Mouse (Mus musculus) intestine, embryonic 16.5 days (tissue): ENCODE measurements around the gene Krt18. TPM values are rescaled to one million over a fixed set of nuclear protein-coding genes. Genes with fewer than 3 reads are reported as not detected.

Experiments used
- ATAC-seq: fragments of 200-750 bp; cut with Nextera tagmentation; 2 replicates; pipeline ENCODE4 v1.8.0; 2017; ENCODE audit warnings: moderate TSS enrichment, moderate library complexity
- H3K27ac ChIP-seq: fragments of 300-500 bp; sonication (generic); 2 replicates; pipeline ENCODE4 v1.5.1; 2014; ENCODE audit warnings: mild to moderate bottlenecking, low read length
- H3K27me3 ChIP-seq: fragments of 300-500 bp; sonication (generic); replicated peaks from 2 replicates; pipeline ENCODE4 v1.6.1; 2014; ENCODE audit warnings: low read length, control low read depth, mixed read lengths; ENCODE audit not compliant: control insufficient read depth, insufficient read depth
- H3K36me3 ChIP-seq: fragments of 300-500 bp; sonication (generic); 2 replicates; pipeline ENCODE4 v1.6.1; 2014; ENCODE audit warnings: low read length, control low read depth; ENCODE audit not compliant: control insufficient read depth, insufficient read depth
- H3K4me1 ChIP-seq: fragments of 300-500 bp; sonication (generic); 2 replicates; pipeline ENCODE4 v1.6.1; 2014; ENCODE audit warnings: low read length, control low read depth, mixed read lengths; ENCODE audit not compliant: control insufficient read depth, insufficient read depth
- H3K4me2 ChIP-seq: fragments of 300-500 bp; sonication (generic); 2 replicates; pipeline ENCODE4 v1.6.1; 2014; ENCODE audit warnings: low read depth, low read length, control low read depth
- H3K4me3 ChIP-seq: fragments of 300-500 bp; sonication (generic); 2 replicates; pipeline ENCODE4 v1.5.1; 2014; ENCODE audit warnings: mild to moderate bottlenecking, low read length
- H3K9ac ChIP-seq: fragments of 300-500 bp; sonication (generic); 2 replicates; pipeline ENCODE4 v1.6.1; 2014; ENCODE audit warnings: low read depth, low read length
- H3K9me3 ChIP-seq: fragments of 300-500 bp; sonication (generic); 2 replicates; pipeline ENCODE4 v1.6.1; 2016; ENCODE audit warnings: low read length, control low read depth; ENCODE audit not compliant: control insufficient read depth
- WGBS: fragments of 180-500 bp; shearing (Covaris S2); extraction: QIAGEN DNeasy Blood & Tissue Kit; methylation state at CpG from one replicate; pipeline ENCODE4 v1.1.7; 2014; 5-methylcytosine and 5-hydroxymethylcytosine counted together
- polyA plus RNA-seq: library from polyadenylated mRNA; unstranded; fragments of >200 nt; fragmentation: Nextera tagmentation; extraction: Ambion mirVana; gene quantifications from 2 replicates; pipeline ENCODE4 v1.2.1, GENCODE M21; 2015

Gene Krt18
- polyA plus RNA-seq, 1 experiment from 2014 or later, result 353 TPM

GRCm38 (mm10) chr15:102048006-102048405 is 20.0 kb downstream of the Krt18 start:
- ATAC-seq, result no peak
- H3K36me3 ChIP-seq, result no peaks in the 10 kb centered on the region
- H3K27me3 ChIP-seq, result no peaks in the 10 kb centered on the region
- H3K9ac ChIP-seq, result no peak overlapping the region
- peaks cover 5% of the 10 kb centered on the region; the same call in 1 of the 2 replicates for H3K4me1 ChIP-seq
- H3K4me3 ChIP-seq, result no peak overlapping the region
- no peak overlapping the region for H3K4me2 ChIP-seq
- 87% methylated on average over 6 of the region's 6 CpGs for WGBS
- H3K27ac ChIP-seq, result no peak overlapping the region
- no peaks in the 10 kb centered on the region for H3K9me3 ChIP-seq

- no peak overlapping the region for H3K4me3 ChIP-seq
- no peak for ATAC-seq
- H3K4me2 ChIP-seq, result no peak overlapping the region
- H3K9me3 ChIP-seq, result no peaks in the 10 kb centered on the region
- no peaks in the 10 kb centered on the region for H3K27me3 ChIP-seq
- H3K9ac ChIP-seq, result no peak overlapping the region
- no peaks in the 10 kb centered on the region for H3K36me3 ChIP-seq
- H3K4me1 ChIP-seq, result peaks cover 5% of the 10 kb centered on the region; the same call in 1 of the 2 replicates
- H3K27ac ChIP-seq, result no peak overlapping the region
Observed at GRCm38 (mm10) chr15:102049871-102050270, 21.9 kb downstream of the Krt18 start.

- H3K36me3 ChIP-seq, result no peaks in the 10 kb centered on the region
- peak overlapping the region; percentile 78 for H3K4me2 ChIP-seq
- peak overlapping the region; percentile 76 for H3K9ac ChIP-seq
- H3K27ac ChIP-seq, result peak overlapping the region; percentile 57
- no peaks in the 10 kb centered on the region for H3K9me3 ChIP-seq
- H3K27me3 ChIP-seq, result no peaks in the 10 kb centered on the region
- peaks cover 5% of the 10 kb centered on the region; the same call in 1 of the 2 replicates for H3K4me1 ChIP-seq
- under 1% methylated on average over 28 of the region's 33 CpGs for WGBS
- peak; percentile 80 for ATAC-seq
- peak overlapping the region; percentile 53 for H3K4me3 ChIP-seq
Observed at GRCm38 (mm10) chr15:102051920-102052683, 24.1 kb downstream of the Krt18 start.

- WGBS, result 89% methylated on average over 15 of the region's 15 CpGs
- no peaks in the 10 kb centered on the region for H3K36me3 ChIP-seq
- no peak for ATAC-seq
- no peaks in the 10 kb centered on the region for H3K27me3 ChIP-seq
- no peaks in the 10 kb centered on the region for H3K9me3 ChIP-seq
- no peak overlapping the region for H3K27ac ChIP-seq
- no peak overlapping the region for H3K9ac ChIP-seq
- H3K4me3 ChIP-seq, result no peak overlapping the region
- peaks cover 3% of the 10 kb centered on the region; the same call in 1 of the 2 replicates for H3K4me1 ChIP-seq
- H3K4me2 ChIP-seq, result no peak overlapping the region
Observed at GRCm38 (mm10) chr15:102056495-102057174, 28.7 kb downstream of the Krt18 start.

- no peak overlapping the region for H3K4me3 ChIP-seq
- WGBS, result 2% methylated on average over 20 of the region's 20 CpGs
Observed at GRCm38 (mm10) chr15:102065661-102066325, 37.8 kb downstream of the Krt18 start.

GRCm38 (mm10) chr15:102070476-102071467 is 42.8 kb downstream of the Krt18 start:
- no peaks in the 10 kb centered on the region for H3K27me3 ChIP-seq
- 70% methylated on average over 13 of the region's 13 CpGs for WGBS
- H3K27ac ChIP-seq, result no peak overlapping the region
- H3K9me3 ChIP-seq, result no peaks in the 10 kb centered on the region
- no peak overlapping the region for H3K9ac ChIP-seq
- H3K4me2 ChIP-seq, result no peak overlapping the region
- H3K4me1 ChIP-seq, result peaks cover 6% of the 10 kb centered on the region; the same call in 1 of the 2 replicates
- no peak for ATAC-seq
- no peaks in the 10 kb centered on the region for H3K36me3 ChIP-seq
- H3K4me3 ChIP-seq, result no peak overlapping the region

More at GRCm38 (mm10) chr15:102065661-102066325, 37.8 kb downstream of the Krt18 start:
- no peaks in the 10 kb centered on the region for H3K27me3 ChIP-seq
- no peaks in the 10 kb centered on the region for H3K9me3 ChIP-seq
- no peak overlapping the region for H3K9ac ChIP-seq
- H3K4me2 ChIP-seq, result no peak overlapping the region
- peak; percentile 84 for ATAC-seq
- H3K4me1 ChIP-seq, result peaks cover 15% of the 10 kb centered on the region
- H3K27ac ChIP-seq, result no peak overlapping the region
- H3K36me3 ChIP-seq, result no peaks in the 10 kb centered on the region

- ATAC-seq, result peak; percentile 29
- Histone ChIP-seq H3K4me2 (peak overlapping the region; percentile 58), H3K4me3 (peak overlapping the region; percentile 96), H3K4me1 (peaks cover 6% of the 10 kb centered on the region; the same call in 1 of the 2 replicates), H3K27me3 (no peaks in the 10 kb centered on the region), H3K9ac (peak overlapping the region; percentile 54; the same call in 1 of the 2 replicates), H3K27ac (peak overlapping the region; percentile 61; the same call in 1 of the 2 replicates), H3K9me3 (no peaks in the 10 kb centered on the region), H3K36me3 (no peaks in the 10 kb centered on the region)
- WGBS, result 11% methylated on average over 6 of the region's 6 CpGs
Observed at GRCm38 (mm10) chr15:102072963-102073558, 45.1 kb downstream of the Krt18 start.

- WGBS, result under 1% methylated on average over 58 of the region's 58 CpGs
- 0 out of 2 replicates have a peak, but pooled peaks cover 2% of the 10 kb centered on the region for H3K36me3 ChIP-seq
- peak within 1 kb of the TSS; percentile 96 for H3K4me3 ChIP-seq
- H3K9me3 ChIP-seq, result no peaks in the 10 kb centered on the region
- ATAC-seq, result peak; percentile 93
- peak within 1 kb of the TSS; percentile 98 for H3K27ac ChIP-seq
- H3K27me3 ChIP-seq, result no peaks in the 10 kb centered on the region
- peak within 1 kb of the TSS; percentile 100 for H3K9ac ChIP-seq
- peak within 1 kb of the TSS; percentile 72 for H3K4me2 ChIP-seq
- peaks cover 6% of the 10 kb centered on the region; the same call in 1 of the 2 replicates for H3K4me1 ChIP-seq
Observed at GRCm38 (mm10) chr15:102073559-102074069, 45.6 kb downstream of the Krt18 start, which contains the start of gene Eif4b. TSS of gene Eif4b (plus strand) at chr15:102073773.
